Mouse (Mus musculus): ENCODE measurements at regions not wholly inside any gene's neighbourhood (a gene's known extent, or its start where the extent isn't known, plus 50 kb on each side); places are given as distances from the start of the nearest gene placed in this dataset.

GRCm38 (mm10) chr11:8227772-8228425 is 436.4 kb downstream of the Tns3 start:
- TF ChIP-seq CTCF (IDR thresholded peaks at IDR 0.05; ENCODE audit: borderline replicate concordance, insufficient read depth, low read length) (no peak), POLR2A (IDR thresholded peaks at IDR 0.05; ENCODE audit: low read depth, low read length) (no peak)

Measured in embryonic fibroblast, embryonic 13.5 days (primary cell).